Mouse (Mus musculus): ENCODE measurements around the gene Socs4.

- TF ChIP-seq POLR2A (IDR thresholded peaks at IDR 0.05; ENCODE audit: low read depth, low read length) (no peak), CTCF (IDR thresholded peaks at IDR 0.05; ENCODE audit: extremely low read depth, insufficient read length, insufficient replicate concordance, low read depth, low read length) (no peak)
Observed at GRCm38 (mm10) chr14:47340231-47340925, 63.6 kb downstream of the Socs4 start.

Data from small intestine, adult 2 months (tissue).